Mouse (Mus musculus): Measurements from ENCODE around the gene Fam107b.

GRCm38 (mm10) chr2:3760234-3760836 lies 190.0 kb downstream of the Fam107b start:
- TF ChIP-seq POLR2A (IDR thresholded peaks at IDR 0.05; ENCODE audit: low read depth, low read length) (no peak), CTCF (IDR thresholded peaks at IDR 0.05; ENCODE audit: extremely low read depth, insufficient read depth, insufficient read length, insufficient replicate concordance) (no peak)
